Mouse (Mus musculus) heart, embryonic 16.5 days (tissue): ENCODE measurements around the gene Fblim1. TPM values are rescaled to one million over a fixed set of nuclear protein-coding genes. Genes with fewer than 3 reads are reported as not detected.

Source experiments
- ATAC-seq: fragments of 200-750 bp; cut with Nextera tagmentation; replicated peaks from 2 replicates; pipeline ENCODE4 v1.8.0; 2017; ENCODE audit warnings: moderate number of reproducible peaks; ENCODE audit not compliant: insufficient read depth, low FRiP score; ENCODE audit errors: extremely low read depth
- H3K27ac ChIP-seq: fragments of 300-500 bp; sonication (generic); 2 replicates; pipeline ENCODE4 v1.5.1; 2014; ENCODE audit warnings: mild to moderate bottlenecking, low read length, control low read depth, moderate library complexity
- H3K27me3 ChIP-seq: fragments of 300-500 bp; sonication (generic); 2 replicates; pipeline ENCODE4 v1.6.1; 2014; ENCODE audit warnings: low read length, mixed read lengths; ENCODE audit not compliant: control insufficient read depth, insufficient read depth
- H3K36me3 ChIP-seq: fragments of 300-500 bp; sonication (generic); 2 replicates; pipeline ENCODE4 v1.6.1; 2014; ENCODE audit not compliant: control insufficient read depth, insufficient read depth
- H3K4me1 ChIP-seq: fragments of 300-500 bp; sonication (generic); 2 replicates; pipeline ENCODE4 v1.6.1; 2014; ENCODE audit warnings: low read length, mixed read lengths; ENCODE audit not compliant: control insufficient read depth, insufficient read depth
- H3K4me2 ChIP-seq: fragments of 300-500 bp; sonication (generic); 2 replicates; pipeline ENCODE4 v1.6.1; 2014; ENCODE audit warnings: low read depth, mild to moderate bottlenecking, control low read depth, low read length
- H3K4me3 ChIP-seq: fragments of 300-500 bp; sonication (generic); 2 replicates; pipeline ENCODE4 v1.5.1; 2014; ENCODE audit warnings: mild to moderate bottlenecking, control low read depth, low read length
- H3K9ac ChIP-seq: fragments of 300-500 bp; sonication (generic); 2 replicates; pipeline ENCODE4 v1.6.1; 2014; ENCODE audit warnings: low read length, control low read depth
- H3K9me3 ChIP-seq: fragments of 300-500 bp; sonication (generic); replicated peaks from 2 replicates; pipeline ENCODE4 v1.6.1; 2016; ENCODE audit warnings: low read length; ENCODE audit not compliant: control insufficient read depth
- WGBS: fragments of 180-500 bp; shearing (Covaris S2); extraction: QIAGEN DNeasy Blood & Tissue Kit; methylation state at CpG from one replicate; pipeline ENCODE4 v1.1.7; 2014; 5-methylcytosine and 5-hydroxymethylcytosine counted together
- polyA plus RNA-seq: library from polyadenylated mRNA; unstranded; fragments of >200 nt; fragmentation: Nextera tagmentation; extraction: Ambion mirVana; gene quantifications from 2 replicates; pipeline ENCODE4 v1.2.1, GENCODE M21; 2015

Gene Fblim1
- polyA plus RNA-seq, 1 experiment from 2014 or later, result 46.9 TPM

- peak; percentile 84 for ATAC-seq
- H3K9ac ChIP-seq, result peak overlapping the region; percentile 99
These were observed 60.1 kb downstream of the Fblim1 start for GRCm38 (mm10) chr4:141545743-141546333.

GRCm38 (mm10) chr4:141545071-141545742 lies 60.7 kb downstream of the Fblim1 start:
- 0% methylated on average over 45 of the region's 45 CpGs for WGBS
- peak overlapping the region; percentile 92 for H3K4me2 ChIP-seq
- no peaks in the 10 kb centered on the region for H3K27me3 ChIP-seq
- peak overlapping the region; percentile 100 for H3K27ac ChIP-seq
- peak overlapping the region; percentile 92 for H3K9ac ChIP-seq
- peaks cover 13% of the 10 kb centered on the region for H3K4me1 ChIP-seq
- H3K4me3 ChIP-seq, result peak overlapping the region; percentile 64
- no peaks in the 10 kb centered on the region for H3K9me3 ChIP-seq
- peak; percentile 34 for ATAC-seq
- H3K36me3 ChIP-seq, result no peaks in the 10 kb centered on the region

More at GRCm38 (mm10) chr4:141545743-141546333, 60.1 kb downstream of the Fblim1 start:
- Histone ChIP-seq H3K4me2 (peak overlapping the region; percentile 92), H3K9me3 (no peaks in the 10 kb centered on the region), H3K4me3 (peak overlapping the region; percentile 78), H3K27me3 (no peaks in the 10 kb centered on the region), H3K4me1 (peaks cover 13% of the 10 kb centered on the region), H3K27ac (peak overlapping the region; percentile 100), H3K36me3 (no peaks in the 10 kb centered on the region)
- under 1% methylated on average over 47 of the region's 56 CpGs for WGBS

- no peaks in the 10 kb centered on the region for H3K27me3 ChIP-seq
- peak overlapping the region; percentile 64 for H3K4me3 ChIP-seq
- H3K9ac ChIP-seq, result peak overlapping the region; percentile 92
- WGBS, result 46% methylated on average over 2 of the region's 2 CpGs
- no peaks in the 10 kb centered on the region for H3K9me3 ChIP-seq
- ATAC-seq, result no peak
- peaks cover 14% of the 10 kb centered on the region for H3K4me1 ChIP-seq
- peak overlapping the region; percentile 100 for H3K27ac ChIP-seq
- H3K36me3 ChIP-seq, result no peaks in the 10 kb centered on the region
- H3K4me2 ChIP-seq, result peak overlapping the region; percentile 92
These were observed 61.4 kb downstream of the Fblim1 start for GRCm38 (mm10) chr4:141544536-141544935.

GRCm38 (mm10) chr4:141543593-141543992 lies 62.3 kb downstream of the Fblim1 start:
- peaks cover 17% of the 10 kb centered on the region for H3K4me1 ChIP-seq
- H3K9ac ChIP-seq, result no peak overlapping the region
- WGBS, result 81% methylated on average over 3 of the region's 3 CpGs
- H3K27me3 ChIP-seq, result no peaks in the 10 kb centered on the region
- no peak for ATAC-seq
- H3K4me3 ChIP-seq, result no peak overlapping the region
- H3K36me3 ChIP-seq, result no peaks in the 10 kb centered on the region
- no peak overlapping the region for H3K27ac ChIP-seq
- no peaks in the 10 kb centered on the region for H3K9me3 ChIP-seq
- no peak overlapping the region for H3K4me2 ChIP-seq

GRCm38 (mm10) chr4:141541851-141542250 lies 64.0 kb downstream of the Fblim1 start:
- no peaks in the 10 kb centered on the region for H3K27me3 ChIP-seq
- no peaks in the 10 kb centered on the region for H3K36me3 ChIP-seq
- peak overlapping the region; percentile 74 for H3K27ac ChIP-seq
- no peaks in the 10 kb centered on the region for H3K9me3 ChIP-seq
- H3K4me3 ChIP-seq, result no peak overlapping the region
- peak overlapping the region; percentile 21; the same call in 1 of the 2 replicates for H3K4me2 ChIP-seq
- H3K9ac ChIP-seq, result peak overlapping the region; percentile 29; the same call in 1 of the 2 replicates
- H3K4me1 ChIP-seq, result peaks cover 14% of the 10 kb centered on the region
- ATAC-seq, result no peak
- WGBS, result 42% methylated on average over 7 of the region's 7 CpGs

GRCm38 (mm10) chr4:141540844-141541243 lies 65.1 kb downstream of the Fblim1 start:
- H3K9ac ChIP-seq, result no peak overlapping the region
- no peak overlapping the region for H3K27ac ChIP-seq
- H3K4me2 ChIP-seq, result no peak overlapping the region
- peaks cover 17% of the 10 kb centered on the region for H3K4me1 ChIP-seq
- no peaks in the 10 kb centered on the region for H3K36me3 ChIP-seq
- H3K27me3 ChIP-seq, result no peaks in the 10 kb centered on the region
- ATAC-seq, result no peak
- H3K4me3 ChIP-seq, result no peak overlapping the region
- H3K9me3 ChIP-seq, result no peaks in the 10 kb centered on the region
- WGBS, result 67% methylated on average over 3 of the region's 3 CpGs

- ATAC-seq, result no peak
- Histone ChIP-seq H3K27ac (peak overlapping the region; percentile 99), H3K4me1 (peaks cover 28% of the 10 kb centered on the region), H3K4me3 (peak overlapping the region; percentile 97), H3K27me3 (no peaks in the 10 kb centered on the region), H3K4me2 (peak overlapping the region; percentile 85), H3K9me3 (no peaks in the 10 kb centered on the region), H3K9ac (peak overlapping the region; percentile 83), H3K36me3 (no peaks in the 10 kb centered on the region)
- WGBS, result 38% methylated on average over 12 of the region's 12 CpGs
These were observed 66.6 kb downstream of the Fblim1 start for GRCm38 (mm10) chr4:141539213-141539767.

- H3K4me1 ChIP-seq, result peaks cover 33% of the 10 kb centered on the region
- H3K27ac ChIP-seq, result peak within 1 kb of the TSS; percentile 99
- no peaks in the 10 kb centered on the region for H3K9me3 ChIP-seq
- peak within 1 kb of the TSS; percentile 95 for H3K9ac ChIP-seq
- under 1% methylated on average over 72 of the region's 88 CpGs for WGBS
- H3K4me2 ChIP-seq, result peak within 1 kb of the TSS; percentile 85
- H3K36me3 ChIP-seq, result no peaks in the 10 kb centered on the region
- H3K4me3 ChIP-seq, result peak within 1 kb of the TSS; percentile 97
- peak; percentile 87 for ATAC-seq
- no peaks in the 10 kb centered on the region for H3K27me3 ChIP-seq
These were observed 67.3 kb downstream of the Fblim1 start, which contains the start of gene Spen for GRCm38 (mm10) chr4:141538408-141539212. Gene Spen, minus strand, starts transcription at chr4:141538597.
